Mouse (Mus musculus): ENCODE results near the gene Rhox3e. TPM values are rescaled to one million over a fixed set of nuclear protein-coding genes. Genes with fewer than 3 reads are reported as not detected.

Gene Rhox3e
- total RNA-seq (2023) = not detected

DNA sequence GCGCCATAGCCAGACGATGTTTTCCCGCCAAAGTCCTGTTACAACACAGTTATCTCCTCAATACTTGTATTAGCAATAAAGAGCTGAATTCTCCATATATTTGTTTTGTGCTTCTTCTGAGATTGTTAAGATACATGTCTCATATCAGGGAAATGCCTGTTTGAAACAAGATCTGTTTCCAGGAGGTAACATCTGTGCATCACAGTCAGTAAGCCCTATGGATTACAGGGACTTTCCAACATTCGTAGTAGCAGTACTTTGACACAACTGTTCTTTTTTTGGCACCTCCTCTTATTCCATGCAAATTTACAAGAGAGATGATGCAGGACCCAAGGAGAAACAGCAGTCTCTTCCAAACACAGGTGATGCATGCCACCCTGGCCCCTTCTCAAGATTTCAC is at the start of gene Rhox3e:
TSS of gene Rhox3e (plus strand) at position 301 of the 400 bp plus-strand sequence.

DNA sequence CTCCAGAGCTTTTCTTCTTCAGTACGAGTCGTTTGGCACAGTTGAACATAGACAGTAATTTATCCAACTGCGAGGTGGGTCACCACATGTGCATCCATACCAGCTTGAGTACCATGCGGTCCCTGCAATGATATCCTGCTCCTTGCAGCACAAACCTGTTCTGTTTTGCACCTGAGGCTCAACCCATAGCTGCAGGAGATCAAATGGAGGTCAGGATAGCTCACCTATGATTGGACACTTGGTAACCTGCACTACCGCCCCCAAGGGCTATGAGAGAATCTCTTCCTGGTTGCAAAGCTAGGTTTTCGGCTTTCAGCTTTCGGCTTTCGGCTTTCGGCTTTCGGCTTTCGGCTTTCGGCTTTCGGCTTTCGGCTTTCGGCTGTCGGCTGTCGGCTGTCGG is 27.8 kb upstream of the Rhox3e start, which contains the start of gene Rhox4d:
TSS of gene Rhox4d (plus strand) at position 301 of the 400 bp plus-strand sequence.

DNA sequence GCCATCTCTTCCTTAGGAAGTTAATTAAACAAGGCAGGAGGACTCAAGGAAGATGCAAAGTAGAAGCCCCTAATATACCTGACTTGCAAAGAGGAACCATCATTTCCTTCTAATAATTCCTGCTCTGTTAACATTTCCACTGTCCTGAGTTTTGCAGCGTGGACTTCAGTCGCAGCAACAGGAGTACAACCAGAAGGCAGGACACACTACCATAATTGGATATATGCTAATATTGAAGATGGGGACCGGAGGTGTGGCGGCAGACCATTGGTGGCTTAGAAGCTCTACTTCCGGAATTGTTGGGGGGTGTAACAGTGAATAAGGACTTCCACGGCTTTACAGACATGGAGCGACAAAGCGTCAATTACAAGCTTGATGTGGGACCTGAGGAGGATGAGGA is 11.7 kb upstream of the Rhox3e start, which contains the start of gene Rhox2e:
TSS of gene Rhox2e (plus strand) at position 301 of the 400 bp plus-strand sequence.

DNA sequence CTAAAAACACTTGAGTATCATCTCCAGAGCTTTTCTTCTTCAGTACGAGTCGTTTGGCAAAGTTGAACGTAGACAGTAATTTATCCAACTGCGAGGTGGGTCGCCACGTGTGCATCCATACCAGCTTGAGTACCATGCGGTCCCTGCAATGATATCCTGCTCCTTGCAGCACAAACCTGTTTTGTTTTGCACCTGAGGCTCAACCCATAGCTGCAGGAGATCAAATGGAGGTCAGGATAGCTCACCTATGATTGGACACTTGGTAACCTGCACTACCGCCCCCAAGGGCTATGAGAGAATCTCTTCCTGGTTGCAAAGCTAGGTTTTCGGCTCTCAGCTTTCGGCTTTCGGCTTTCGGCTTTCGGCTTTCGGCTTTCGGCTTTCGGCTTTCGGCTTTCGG is 15.3 kb downstream of the Rhox3e start, which contains the start of gene Rhox4e:
TSS of gene Rhox4e (plus strand) at position 301 of the 400 bp plus-strand sequence.

DNA sequence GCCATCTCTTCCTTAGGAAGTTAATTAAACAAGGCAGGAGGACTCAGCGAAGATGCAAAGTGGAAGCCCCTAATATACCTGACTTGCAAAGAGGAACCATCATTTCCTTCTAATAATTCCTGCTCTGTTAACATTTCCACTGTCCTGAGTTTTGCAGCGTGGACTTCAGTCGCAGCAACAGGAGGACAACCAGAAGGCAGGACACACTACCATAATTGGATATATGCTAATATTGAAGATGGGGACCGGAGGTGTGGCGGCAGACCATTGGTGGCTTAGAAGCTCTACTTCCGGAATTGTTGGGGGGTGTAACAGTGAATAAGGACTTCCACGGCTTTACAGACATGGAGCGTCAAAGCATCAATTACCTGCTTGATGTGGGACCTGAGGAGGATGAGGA is 29.3 kb downstream of the Rhox3e start, which contains the start of gene Rhox2f:
TSS of gene Rhox2f (plus strand) at position 301 of the 400 bp plus-strand sequence.

DNA sequence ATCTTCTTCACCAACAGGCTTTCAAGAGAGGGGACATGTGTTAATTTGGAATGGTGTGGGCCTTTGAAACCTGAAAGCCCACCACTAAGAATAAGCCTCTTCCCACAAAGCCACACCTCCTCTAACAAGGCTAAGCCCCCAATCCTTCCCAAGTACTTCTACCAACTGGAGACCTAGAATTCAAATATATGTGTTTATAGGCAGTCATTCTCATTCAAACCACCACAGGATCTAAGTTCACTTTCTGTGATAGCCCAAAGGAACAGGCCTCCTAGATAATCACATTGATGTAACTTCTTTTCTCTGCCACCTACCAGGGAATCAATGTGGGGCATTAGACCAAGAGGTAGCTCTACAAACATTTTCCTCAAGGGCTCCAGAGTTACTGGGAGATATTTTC is 38.9 kb downstream of the Rhox3e start, which contains the start of gene Rhox3f:
TSS of gene Rhox3f (plus strand) at position 301 of the 400 bp plus-strand sequence.

Other genes starting within 250 kb of the Rhox3e start
- not detected for gene Rhox3a2, start 162.0 kb upstream of the Rhox3e start, total RNA-seq (2023)
- gene Rhox4a2, start 151.2 kb upstream of the Rhox3e start, total RNA-seq (2023) = not detected
- gene Rhox2b, start 130.0 kb upstream of the Rhox3e start, total RNA-seq (2023) = not detected
- gene Rhox4b, start 109.5 kb upstream of the Rhox3e start, total RNA-seq (2023) = not detected
- not detected for gene Rhox2c, start 88.3 kb upstream of the Rhox3e start, total RNA-seq (2023)
- gene Rhox3c, start 83.4 kb upstream of the Rhox3e start, total RNA-seq (2023) = not detected
- not detected for gene Rhox4c, start 61.7 kb upstream of the Rhox3e start, total RNA-seq (2023)
- not detected for gene Rhox2d, start 48.6 kb upstream of the Rhox3e start, total RNA-seq (2023)
- gene Rhox4d, start 27.7 kb upstream of the Rhox3e start, total RNA-seq (2023) = not detected
- gene Rhox2e, start 11.6 kb upstream of the Rhox3e start, total RNA-seq (2023) = not detected
- gene Rhox4e, start 15.4 kb downstream of the Rhox3e start, total RNA-seq (2023) = not detected
- not detected for gene Rhox2f, start 29.4 kb downstream of the Rhox3e start, total RNA-seq (2023)
- not detected for gene Rhox3f, start 39.0 kb downstream of the Rhox3e start, total RNA-seq (2023)
- not detected for gene Rhox4f, start 65.7 kb downstream of the Rhox3e start, total RNA-seq (2023)
- gene Rhox3g, start 86.6 kb downstream of the Rhox3e start, total RNA-seq (2023) = not detected
- gene Rhox2g, start 101.5 kb downstream of the Rhox3e start, total RNA-seq (2023) = not detected
- gene Rhox4g, start 109.3 kb downstream of the Rhox3e start, total RNA-seq (2023) = not detected
- not detected for gene Rhox3h, start 126.7 kb downstream of the Rhox3e start, total RNA-seq (2023)
- gene Rhox2h, start 131.3 kb downstream of the Rhox3e start, total RNA-seq (2023) = not detected